Mouse (Mus musculus) E14TG2a.4 (cell line): ENCODE measurements around the gene Plscr4.

Experiments
- CTCF ChIP-seq: conservative IDR thresholded peaks from 2 replicates; pipeline ENCODE4 v1.5.1; 2014; ENCODE audit warnings: low read length
- NANOG ChIP-seq: IDR thresholded peaks from 2 replicates; pipeline ENCODE4 v1.6.1; 2014; ENCODE audit warnings: borderline replicate concordance, low read length, mixed read lengths

- TF ChIP-seq CTCF (no peak), NANOG (no peak)
Measured at GRCm38 (mm10) chr9:92457261-92458058, at the start of gene Plscr4.
